Comparison of ENCODE assay signal across 7 mouse cellular contexts in the genomic region with DNA sequence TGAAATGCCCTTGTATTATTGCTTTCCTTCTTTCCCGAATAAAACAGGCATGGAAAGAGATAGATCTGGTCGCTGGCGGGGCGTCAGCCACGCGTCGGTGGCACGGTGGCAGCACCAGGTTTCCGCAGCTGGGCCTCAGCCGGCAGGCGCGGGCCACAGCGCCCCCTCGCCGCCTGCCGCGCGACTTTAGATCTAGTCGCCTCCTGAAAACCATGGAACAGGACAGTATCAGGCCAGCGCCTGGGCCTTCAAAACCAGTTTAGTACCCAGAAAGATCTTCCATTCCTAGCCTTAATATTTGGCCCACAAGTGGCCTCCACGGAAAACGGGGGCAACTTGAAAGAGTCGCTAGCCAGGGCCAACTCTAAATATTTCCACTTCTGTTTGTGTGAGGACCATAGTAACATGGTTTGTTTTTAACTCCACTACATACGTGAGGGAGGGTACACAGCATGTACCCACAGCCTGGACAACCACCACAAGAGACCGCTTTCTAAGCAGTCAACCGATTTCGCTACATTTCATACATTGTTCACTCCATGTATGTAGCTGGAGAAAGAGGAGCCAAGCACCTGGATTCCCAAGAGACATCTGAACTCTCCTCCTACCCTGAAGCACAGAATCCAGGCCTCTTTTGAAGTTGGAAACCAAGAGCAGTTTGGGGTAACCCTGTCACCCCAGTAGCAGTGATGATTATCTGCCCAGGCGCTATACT. TPM values are rescaled to one million over a fixed set of nuclear protein-coding genes. Genes with fewer than 3 reads are reported as not detected.
DNase-seq lines count a peak whose midpoint lies in the region; ATAC-seq lines count a peak whose summit lies in the region.

No protein-coding gene starts in this region.

- H3K27ac ChIP-seq in hindbrain, embryonic 14.5 days = no peak overlapping the region
- H3K27ac ChIP-seq in lung, embryonic 15.5 days = no peak overlapping the region; the same call in 1 of the 2 replicates
- H3K27ac ChIP-seq in stomach, embryonic 15.5 days = no peak overlapping the region

- peaks cover 4% of the 10 kb centered on the region; the same call in 1 of the 2 replicates for H3K4me1 ChIP-seq in hindbrain, embryonic 14.5 days (replicated peaks; ENCODE audit: control insufficient read depth, insufficient read depth, low read length)
- peaks cover 11% of the 10 kb centered on the region for H3K4me1 ChIP-seq in lung, embryonic 15.5 days
- H3K4me1 ChIP-seq in stomach, embryonic 15.5 days = peaks cover 10% of the 10 kb centered on the region

- peak overlapping the region; percentile 24 for H3K4me3 ChIP-seq in hindbrain, embryonic 14.5 days (replicated peaks; ENCODE audit: low read length)
- H3K4me3 ChIP-seq in lung, embryonic 15.5 days = peak overlapping the region; percentile 41
- no peak overlapping the region; the same call in 1 of the 2 replicates for H3K4me3 ChIP-seq in stomach, embryonic 15.5 days (replicated peaks)

- peak overlapping the region; percentile 66 for H3K4me2 ChIP-seq in hindbrain, embryonic 14.5 days (replicated peaks)
- H3K4me2 ChIP-seq in lung, embryonic 15.5 days = peak overlapping the region; percentile 91
- H3K4me2 ChIP-seq in stomach, embryonic 15.5 days = peak overlapping the region; percentile 51; the same call in 1 of the 2 replicates

- no peak for ATAC-seq in hindbrain, embryonic 14.5 days (ENCODE audit: low FRiP score)
- ATAC-seq in lung, embryonic 15.5 days (ENCODE audit: borderline replicate concordance, extremely low read depth, low FRiP score, low TSS enrichment) = no peak
- no peak for ATAC-seq in stomach, embryonic 15.5 days (ENCODE audit: insufficient read depth, low FRiP score, low read depth)

- no peak overlapping the region for H3K9ac ChIP-seq in hindbrain, embryonic 14.5 days
- peak overlapping the region; percentile 55; the same call in 1 of the 2 replicates for H3K9ac ChIP-seq in lung, embryonic 15.5 days
- H3K9ac ChIP-seq in stomach, embryonic 15.5 days = no peak overlapping the region

- DNase-seq in 3T3-L1 (ENCODE audit: low read depth, low spot score) (peak; percentile 63), ZHBTc4 (ENCODE audit: low read depth, low spot score) (peak; percentile 62)
- peak; percentile 59 for DNase-seq in hindbrain, embryonic 14.5 days (ENCODE audit: low spot score)
- no peak for DNase-seq in layer of hippocampus, adult 11-12 months (ENCODE audit: low spot score)
- no peak for DNase-seq in thymus, postnatal 25 days

- H3K27me3 ChIP-seq in hindbrain, embryonic 14.5 days (ENCODE audit: control insufficient read depth, insufficient read depth, low read length) = peaks cover 56% of the 10 kb centered on the region
- H3K27me3 ChIP-seq in lung, embryonic 15.5 days = peaks cover 96% of the 10 kb centered on the region
- H3K27me3 ChIP-seq in stomach, embryonic 15.5 days (replicated peaks) = peaks cover 77% of the 10 kb centered on the region

- H3K9me3 ChIP-seq in hindbrain, embryonic 14.5 days (ENCODE audit: control insufficient read depth, low read length) = no peaks in the 10 kb centered on the region
- H3K9me3 ChIP-seq in lung, embryonic 15.5 days = no peaks in the 10 kb centered on the region
- no peaks in the 10 kb centered on the region for H3K9me3 ChIP-seq in stomach, embryonic 15.5 days

- no peaks in the 10 kb centered on the region for H3K36me3 ChIP-seq in hindbrain, embryonic 14.5 days (replicated peaks; ENCODE audit: control insufficient read depth, insufficient read depth)
- H3K36me3 ChIP-seq in lung, embryonic 15.5 days = no peaks in the 10 kb centered on the region
- no peaks in the 10 kb centered on the region for H3K36me3 ChIP-seq in stomach, embryonic 15.5 days

- WGBS in hindbrain, embryonic 14.5 days = 10% methylated on average over 28 of the region's 28 CpGs
- 6% methylated on average over 28 of the region's 28 CpGs for WGBS in lung, embryonic 15.5 days
- WGBS in stomach, embryonic 15.5 days = 10% methylated on average over 28 of the region's 28 CpGs

RNA-seq across cellular contexts. Expression of gene Irx2, which starts 3.2 kb away (rescaled TPM):
- 23.4 and 31.8 TPM in 2 replicates for polyA plus RNA-seq in hindbrain, embryonic 14.5 days (2014; fragmentation: Nextera tagmentation; extraction: Ambion mirVana)
- 31.7 and 33.5 TPM in 2 replicates for polyA plus RNA-seq in lung, embryonic 15.5 days (2015; fragmentation: Nextera tagmentation; extraction: Ambion mirVana)
- 2.9 and 5.9 TPM in 2 replicates for polyA plus RNA-seq in stomach, embryonic 15.5 days (2015; fragmentation: Nextera tagmentation; extraction: Ambion mirVana)

Comparison
In these comparisons a context has a peak if more than half of its experiments do, and no peak if none do; other contexts are left out.
1. DNase-seq: peak in 3T3-L1 (single experiment), ZHBTc4 (single experiment) and hindbrain, embryonic 14.5 days (single experiment); none in layer of hippocampus, adult 11-12 months (single experiment) and thymus, postnatal 25 days (single experiment).
2. Peak in every context shown above with its lines, with median percentiles within 50 percentile points of each other: H3K4me2 ChIP-seq.